Mouse (Mus musculus) hindlimb bud, embryonic 11.5 days (tissue): Measurements from ENCODE around the gene Lactb.

Experiments used
- DNase-seq: peaks from one replicate; pipeline ENCODE4 v3.0.0-alpha.2; 2012; ENCODE audit warnings: low read depth, low spot score; ENCODE audit errors: extremely low spot score

Gene Lactb

DNA sequence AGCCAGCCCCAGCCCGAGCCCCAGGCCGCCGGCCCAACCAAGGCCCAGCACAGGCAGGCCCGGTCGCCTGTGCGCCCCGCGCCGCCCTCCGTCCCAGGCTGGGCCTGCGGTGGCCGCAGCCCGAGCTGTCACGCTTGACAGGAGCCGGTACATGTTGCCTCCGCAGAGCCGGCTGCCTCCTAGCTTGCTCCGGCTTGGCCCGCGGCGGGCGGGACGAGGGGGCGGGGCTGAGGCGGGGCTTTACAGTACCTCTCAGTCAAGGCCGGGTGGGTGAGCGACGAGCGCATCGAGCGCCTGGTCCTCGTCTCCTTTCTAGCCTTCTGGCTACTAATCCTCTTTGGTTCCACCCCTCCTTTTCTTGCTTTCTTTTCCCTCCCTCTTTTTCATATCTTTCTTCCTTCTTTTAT is at the start of gene Lactb:
TSS of gene Lactb (minus strand) at position 246 of the 407 bp plus-strand sequence.
- DNase-seq = no peak

GRCm38 (mm10) chr9:67023371-67023770 is 48.1 kb upstream of the Lactb start:
- DNase-seq = no peak

- DNase-seq = no peak
Observed at GRCm38 (mm10) chr9:67020063-67020462, 44.8 kb upstream of the Lactb start.

DNA sequence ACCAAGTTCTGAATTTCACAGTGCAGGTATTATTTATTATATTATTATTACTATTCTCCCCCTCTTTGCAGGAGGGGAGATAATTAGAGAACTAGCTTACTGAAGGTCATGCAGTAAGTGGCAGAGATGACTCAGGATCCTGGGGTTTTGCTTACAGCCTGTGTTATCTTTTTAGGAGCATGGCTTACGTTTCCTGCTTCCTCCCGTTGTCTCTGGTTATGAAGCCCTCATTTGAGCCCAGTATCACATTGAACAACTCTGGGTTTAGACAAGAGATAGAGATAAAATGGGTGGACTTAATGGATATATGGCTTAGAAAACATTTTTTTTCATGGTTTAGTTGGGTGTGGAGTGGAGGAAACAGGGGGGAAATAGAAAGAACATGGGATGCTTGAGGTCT is 38.2 kb upstream of the Lactb start:
- DNase-seq = no peak

GRCm38 (mm10) chr9:67012470-67012869 is 37.2 kb upstream of the Lactb start:
- DNase-seq = no peak

DNA sequence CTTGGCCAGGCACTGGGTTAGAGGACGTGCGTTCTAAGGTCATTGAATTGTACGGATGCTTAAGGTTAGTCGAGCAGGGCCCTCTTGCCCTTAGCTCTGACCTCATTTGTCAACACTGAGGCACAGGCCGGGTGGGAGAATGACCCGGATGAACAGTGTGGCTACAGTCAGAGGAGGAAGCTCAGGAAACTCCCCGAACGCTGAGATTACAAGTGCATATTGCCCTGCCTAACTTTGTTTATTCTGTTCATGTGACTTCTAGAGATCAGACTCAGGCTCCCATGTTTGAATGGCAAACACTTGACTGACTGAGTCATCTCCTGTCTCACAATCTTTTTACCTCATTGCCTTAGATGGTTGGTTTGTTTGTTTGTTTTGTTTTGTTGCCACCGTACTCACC is 36.2 kb upstream of the Lactb start:
- DNase-seq = no peak

DNA sequence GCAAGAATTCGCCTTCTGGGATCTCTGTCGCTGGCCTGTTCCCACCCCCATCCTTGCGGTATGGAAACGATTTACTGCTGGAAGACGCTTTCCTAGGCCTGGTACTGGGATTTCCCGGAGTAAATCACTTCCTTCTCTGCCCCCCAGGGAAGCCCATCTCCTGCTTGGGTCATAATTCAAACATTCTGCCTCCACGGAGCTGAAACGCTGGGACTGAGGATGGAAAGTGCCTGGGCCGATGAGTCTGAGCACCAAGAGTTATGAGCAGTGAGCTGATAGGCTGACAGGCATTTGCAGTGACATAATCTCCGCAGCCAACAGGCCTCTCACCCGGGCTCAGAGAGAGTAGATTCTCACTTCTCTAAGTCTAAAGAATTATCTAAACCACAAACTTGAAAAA is 33.5 kb upstream of the Lactb start:
- peak; percentile 12 for DNase-seq

- DNase-seq = no peak
Observed at GRCm38 (mm10) chr9:67006376-67006775, 31.1 kb upstream of the Lactb start.

GRCm38 (mm10) chr9:67005161-67005742 is 30.0 kb upstream of the Lactb start:
- no peak for DNase-seq

DNA sequence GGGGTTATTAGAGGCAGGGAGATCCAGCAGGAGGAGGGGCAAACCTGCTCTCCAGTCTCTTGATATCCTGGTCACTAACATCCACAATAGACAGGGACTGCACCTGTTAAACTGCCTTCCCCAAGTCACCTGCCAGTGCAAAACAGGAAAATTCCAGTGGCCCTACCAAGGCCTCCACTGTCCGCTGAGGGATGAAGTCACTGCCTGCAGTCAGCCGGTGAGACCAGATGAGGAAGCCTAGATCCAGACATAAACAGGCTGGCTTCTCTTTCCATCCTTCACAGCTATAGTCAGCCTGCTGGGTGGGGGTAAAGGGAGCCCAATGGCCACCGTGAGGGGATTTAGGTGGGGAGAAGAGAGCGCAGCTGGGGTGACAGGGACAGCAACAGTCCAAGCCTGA is 28.4 kb upstream of the Lactb start:
- DNase-seq = no peak

- no peak for DNase-seq
Observed at GRCm38 (mm10) chr9:67003156-67003555, 27.9 kb upstream of the Lactb start.

GRCm38 (mm10) chr9:67001506-67001905 is 26.2 kb upstream of the Lactb start:
- DNase-seq = no peak

- peak; percentile 77 for DNase-seq
Observed at GRCm38 (mm10) chr9:67001050-67001449, 25.8 kb upstream of the Lactb start.

DNA sequence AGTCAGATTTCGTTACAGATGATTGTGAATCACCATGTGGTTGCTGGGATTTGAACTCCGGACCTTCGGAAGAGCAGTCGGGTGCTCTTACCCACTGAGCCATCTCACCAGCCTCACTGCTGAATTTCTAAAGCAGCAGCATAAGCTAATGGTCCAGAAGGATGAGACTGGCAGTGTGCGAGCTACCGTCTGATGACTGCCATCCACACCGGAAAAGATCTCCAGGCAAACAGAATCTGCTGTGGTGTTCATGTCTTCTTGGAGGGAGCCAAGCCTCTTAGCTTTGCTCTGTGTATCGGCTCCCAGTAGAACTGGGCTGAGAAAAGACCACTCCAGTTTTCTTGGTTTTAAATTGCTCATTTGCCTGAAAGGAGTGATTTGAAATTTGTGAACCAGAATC is 24.4 kb upstream of the Lactb start:
- no peak for DNase-seq

DNA sequence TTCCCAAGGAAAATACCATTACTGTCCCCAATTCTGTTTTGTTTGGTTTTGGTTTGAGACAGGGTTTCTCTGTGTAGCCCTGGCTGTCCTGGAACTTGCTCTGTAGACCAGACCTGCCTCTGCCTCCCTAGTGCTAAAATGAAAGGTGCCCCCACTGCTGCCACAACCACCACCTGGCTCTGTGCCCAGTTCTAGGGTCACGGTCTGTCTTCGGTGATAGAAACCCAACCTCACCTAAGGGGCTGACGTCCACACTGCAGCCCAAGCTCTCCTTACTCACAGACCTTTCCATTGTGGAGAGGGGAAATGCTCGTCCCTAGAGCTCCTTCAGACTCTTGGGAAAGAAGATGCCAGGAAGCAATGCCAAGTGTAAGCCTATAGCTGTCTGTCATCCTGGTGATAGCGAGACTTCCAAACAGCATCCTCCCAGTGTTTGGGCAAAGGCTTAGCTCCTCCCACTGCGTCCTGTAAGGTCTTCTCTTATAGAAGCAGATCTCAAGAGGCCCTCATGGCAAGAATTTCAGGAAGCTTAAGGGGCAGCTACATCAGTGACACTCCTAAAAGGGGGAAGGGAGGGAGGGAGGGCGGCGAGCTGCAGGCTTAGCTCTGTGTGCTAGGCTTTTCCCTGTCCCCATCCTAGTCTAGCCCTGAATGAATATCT is 16.6 kb upstream of the Lactb start:
- DNase-seq = no peak

GRCm38 (mm10) chr9:66991021-66991749 is 15.9 kb upstream of the Lactb start:
- no peak for DNase-seq

DNA sequence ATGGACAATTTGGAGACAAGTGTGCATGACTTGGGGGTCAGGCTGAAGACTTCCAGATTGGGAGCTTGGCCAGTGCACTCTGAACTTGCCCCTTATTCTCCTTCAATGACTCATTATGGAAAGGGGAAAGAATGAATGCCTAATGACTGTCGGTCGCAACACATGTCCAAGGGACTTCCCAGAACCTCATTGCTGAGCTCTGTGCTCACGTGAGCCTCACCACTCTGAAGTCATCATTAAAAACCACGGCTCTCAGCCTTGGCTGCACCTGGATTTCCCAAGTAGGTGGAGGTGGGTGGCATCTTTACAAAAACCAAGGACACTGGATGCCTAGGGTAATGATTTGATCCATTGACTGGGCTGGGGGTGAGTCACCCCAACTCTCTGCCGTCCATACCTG is 14.8 kb upstream of the Lactb start:
- DNase-seq = no peak

DNA sequence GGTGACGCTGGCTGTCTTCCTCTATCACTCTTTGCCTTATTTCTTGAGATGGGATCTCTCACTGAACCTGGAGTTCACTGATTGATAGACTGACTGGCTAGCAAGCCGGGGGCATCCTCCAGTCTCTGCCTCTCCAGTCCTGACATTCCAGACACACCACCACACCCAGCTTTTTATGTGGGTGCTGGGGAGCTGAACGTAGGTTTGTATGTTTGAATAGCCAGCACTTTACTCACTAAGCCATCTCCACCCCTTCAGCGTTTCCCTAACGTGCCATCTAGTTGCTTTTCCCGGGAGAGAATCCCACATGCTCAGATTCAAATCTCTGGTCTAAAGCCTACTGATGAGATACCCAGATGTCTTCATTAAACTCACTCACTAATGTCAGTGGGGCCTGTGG is 14.3 kb upstream of the Lactb start:
- no peak for DNase-seq

GRCm38 (mm10) chr9:66988888-66989414 is 13.7 kb upstream of the Lactb start:
- DNase-seq = no peak

GRCm38 (mm10) chr9:66988198-66988887 is 13.1 kb upstream of the Lactb start:
- no peak for DNase-seq

DNA sequence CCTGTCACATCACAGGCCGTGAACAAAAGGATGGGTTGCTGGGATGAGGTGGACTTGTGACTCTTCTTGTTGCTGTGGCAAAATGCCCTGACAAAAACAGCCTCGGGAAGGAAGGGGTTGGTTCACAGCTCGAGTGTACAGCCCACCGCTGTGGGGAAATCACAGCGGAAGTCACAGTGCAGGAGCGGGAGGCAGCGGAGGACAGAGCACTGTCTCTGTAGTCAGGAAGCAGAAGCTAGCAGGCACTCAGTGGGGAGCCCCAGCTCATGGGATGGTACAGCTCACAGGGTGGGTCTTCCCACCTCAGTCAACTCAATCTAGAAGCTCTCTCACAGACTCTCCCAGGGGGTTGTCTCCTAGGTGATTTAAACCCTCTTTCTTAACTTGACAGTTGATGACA is 10.1 kb upstream of the Lactb start:
- no peak for DNase-seq

DNA sequence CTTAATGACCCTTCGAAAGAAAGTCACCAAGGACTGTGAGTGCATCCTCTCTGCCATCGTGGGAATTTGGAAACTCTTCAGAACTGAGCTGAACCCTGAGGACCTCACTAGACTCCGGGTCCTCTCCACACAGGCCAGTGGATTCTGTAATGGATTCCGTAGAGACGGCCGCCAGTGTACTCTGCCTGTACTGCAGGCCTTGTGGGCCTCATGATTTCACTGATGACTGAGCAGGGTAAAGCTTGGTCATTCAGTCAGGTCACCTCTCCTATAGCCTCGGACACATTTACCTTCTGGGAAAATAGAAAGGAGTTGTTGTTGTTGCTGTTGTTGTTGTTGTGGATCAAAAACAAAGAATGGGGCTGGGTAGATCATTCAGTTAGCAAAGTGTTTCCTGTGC is 6.8 kb upstream of the Lactb start:
- DNase-seq = no peak
